Mouse (Mus musculus) cerebellum, adult 18-20 months (tissue): Measurements from ENCODE around the gene Clec4a2.
"Not testable (repeated sequence)": the region's sequence is repeated elsewhere in the genome, so short reads cannot be mapped to it uniquely, and the experiment has no call there.

Experiments used
- DNase-seq, 2 experiments: peaks; one replicate each; pipeline ENCODE4 v3.0.0; 2021

Gene Clec4a2

GRCm38 (mm10) chr6:123106128-123106527 lies at the start of gene Clec4a2:
TSS of gene Clec4a2 (plus strand) at chr6:123106428.
- not testable (repeated sequence) for DNase-seq

- no peak for DNase-seq
These were observed 10.9 kb upstream of the Clec4a2 start for GRCm38 (mm10) chr6:123095125-123095843.

GRCm38 (mm10) chr6:123123195-123123594 lies 17.0 kb downstream of the Clec4a2 start:
- no peak for DNase-seq

GRCm38 (mm10) chr6:123127173-123127572 lies 20.9 kb downstream of the Clec4a2 start:
- no peak for DNase-seq

- not testable (repeated sequence) for DNase-seq
These were observed 31.7 kb downstream of the Clec4a2 start for GRCm38 (mm10) chr6:123137766-123138526.

GRCm38 (mm10) chr6:123170106-123170505 lies 63.9 kb downstream of the Clec4a2 start:
- DNase-seq: no peak

GRCm38 (mm10) chr6:123171040-123171439 lies 64.8 kb downstream of the Clec4a2 start:
- DNase-seq: no peak

- no peak for DNase-seq
These were observed 66.4 kb downstream of the Clec4a2 start, which contains the start of gene Clec4b2 for GRCm38 (mm10) chr6:123172593-123172992. TSS of gene Clec4b2 (plus strand) at chr6:123172893.

- no peak for DNase-seq
These were observed 69.3 kb downstream of the Clec4a2 start for GRCm38 (mm10) chr6:123175549-123175948.

GRCm38 (mm10) chr6:123184862-123185261 lies 78.6 kb downstream of the Clec4a2 start:
- DNase-seq: not testable (repeated sequence)
